Mouse (Mus musculus) R1 (cell line): ENCODE data around the gene Foxn3.

Source experiments
- DNase-seq: peaks from one replicate; pipeline ENCODE4 v3.0.0-alpha.2; 2018; ENCODE audit warnings: low read depth, low spot score

Gene Foxn3

GRCm38 (mm10) chr12:99330822-99331285 lies 232.5 kb downstream of the Foxn3 start:
- no peak for DNase-seq

- DNase-seq = peak; percentile 27
Observed at GRCm38 (mm10) chr12:99329301-99330257, 233.8 kb downstream of the Foxn3 start.

GRCm38 (mm10) chr12:99326157-99326556 lies 237.2 kb downstream of the Foxn3 start:
- no peak for DNase-seq

- DNase-seq = no peak
Observed at GRCm38 (mm10) chr12:99321633-99322431, 241.6 kb downstream of the Foxn3 start.

- DNase-seq = no peak
Observed at GRCm38 (mm10) chr12:99320966-99321496, 242.4 kb downstream of the Foxn3 start.

GRCm38 (mm10) chr12:99319896-99320295 lies 243.5 kb downstream of the Foxn3 start:
- DNase-seq = no peak

- DNase-seq = no peak
Observed at GRCm38 (mm10) chr12:99319171-99319570, 244.2 kb downstream of the Foxn3 start.

GRCm38 (mm10) chr12:99315931-99316330 lies 247.5 kb downstream of the Foxn3 start:
- peak; percentile 63 for DNase-seq

GRCm38 (mm10) chr12:99314817-99315216 lies 248.6 kb downstream of the Foxn3 start:
- no peak for DNase-seq

GRCm38 (mm10) chr12:99311303-99311702 lies 252.1 kb downstream of the Foxn3 start:
- no peak for DNase-seq

- DNase-seq = no peak
Observed at GRCm38 (mm10) chr12:99309937-99310336, 253.4 kb downstream of the Foxn3 start.

- no peak for DNase-seq
Observed at GRCm38 (mm10) chr12:99308541-99309089, 254.8 kb downstream of the Foxn3 start.

GRCm38 (mm10) chr12:99306536-99307204 lies 256.7 kb downstream of the Foxn3 start:
- no peak for DNase-seq

- no peak for DNase-seq
Observed at GRCm38 (mm10) chr12:99305784-99306535, 257.4 kb downstream of the Foxn3 start.

- DNase-seq = no peak
Observed at GRCm38 (mm10) chr12:99305324-99305723, 258.1 kb downstream of the Foxn3 start.

- DNase-seq = no peak
Observed at GRCm38 (mm10) chr12:99304056-99304455, 259.3 kb downstream of the Foxn3 start.

- DNase-seq = no peak
Observed at GRCm38 (mm10) chr12:99303581-99303980, 259.8 kb downstream of the Foxn3 start.

- peak; percentile 88 for DNase-seq
Observed at GRCm38 (mm10) chr12:99299900-99300299, 263.5 kb downstream of the Foxn3 start.

- DNase-seq = peak; percentile 41
Observed at GRCm38 (mm10) chr12:99298851-99299600, 264.4 kb downstream of the Foxn3 start.

GRCm38 (mm10) chr12:99298242-99298641 lies 265.1 kb downstream of the Foxn3 start:
- no peak for DNase-seq
